Mouse (Mus musculus) liver, adult 2 months (tissue): ENCODE results near the gene Hist1h3e. TPM values are rescaled to one million over a fixed set of nuclear protein-coding genes. Genes with fewer than 3 reads are reported as not detected.
"Not testable (repeated sequence)": the region's sequence is repeated elsewhere in the genome, so short reads cannot be mapped to it uniquely, and the experiment has no call there.

Source experiments
- DNase-seq: peaks from one replicate; pipeline ENCODE4 v3.0.0-alpha.2; 2011; ENCODE audit warnings: low read depth, low spot score; ENCODE audit errors: extremely low read depth
- H3K27ac ChIP-seq: fragments of 200-500 bp; replicated peaks from 2 replicates; pipeline ENCODE4 v1.5.1; 2012; ENCODE audit warnings: low read depth, mild to moderate bottlenecking, control low read depth, inconsistent platforms, low read length; ENCODE audit not compliant: insufficient read depth
- H3K27me3 ChIP-seq: fragments of 200-500 bp; 2 replicates; pipeline ENCODE4 v1.6.1; 2012; ENCODE audit warnings: mild to moderate bottlenecking, moderate library complexity, low read length, inconsistent platforms; ENCODE audit not compliant: control insufficient read depth, insufficient read depth
- H3K36me3 ChIP-seq: fragments of 200-500 bp; 2 replicates; pipeline ENCODE4 v1.6.1; 2012; ENCODE audit warnings: low read length, inconsistent platforms; ENCODE audit not compliant: control insufficient read depth, insufficient read depth
- H3K4me1 ChIP-seq: fragments of 200-500 bp; 2 replicates; pipeline ENCODE4 v1.6.1; 2011; ENCODE audit warnings: low read length; ENCODE audit not compliant: control insufficient read depth, insufficient read depth
- H3K4me3 ChIP-seq: fragments of 200-500 bp; 2 replicates; pipeline ENCODE4 v1.5.1; 2011; ENCODE audit warnings: low read depth, mild to moderate bottlenecking, control low read depth, low read length, moderate library complexity; ENCODE audit not compliant: insufficient read depth
- H3K79me2 ChIP-seq: fragments of 200-500 bp; 2 replicates; pipeline ENCODE4 v1.6.1; 2012; ENCODE audit warnings: inconsistent platforms, mild to moderate bottlenecking, low read length, moderate library complexity; ENCODE audit not compliant: control insufficient read depth, insufficient read depth
- H3K9ac ChIP-seq: fragments of 200-500 bp; 2 replicates; pipeline ENCODE4 v1.6.1; 2012; ENCODE audit warnings: low read depth, mild to moderate bottlenecking, control low read depth, inconsistent platforms, low read length
- CTCF ChIP-seq: fragments of 200-500 bp; IDR thresholded peaks from 2 replicates; pipeline ENCODE4 v1.5.1; 2011; ENCODE audit warnings: low read depth, low read length, control low read depth
- POLR2A ChIP-seq: fragments of 200-500 bp; IDR thresholded peaks from 2 replicates; pipeline ENCODE4 v1.6.1; 2011; ENCODE audit warnings: low read length, control low read depth; ENCODE audit not compliant: insufficient read depth; ENCODE audit errors: extremely low read depth
- WGBS: fragments of 180-500 bp; shearing (Covaris S2); methylation state at CpG from one replicate; pipeline ENCODE4 v1.1.7; 2018; 5-methylcytosine and 5-hydroxymethylcytosine counted together
- polyA plus RNA-seq: library from polyadenylated mRNA; depleted of rRNA; stranded (reverse); fragments of >200 nt; gene quantifications from 2 replicates; pipeline ENCODE4 v1.2.3, GENCODE M21; 2012
- total RNA-seq: library from RNA; depleted of rRNA; stranded (reverse); fragments of >200 nt; gene quantifications from 2 replicates; pipeline ENCODE4 v1.2.3, GENCODE M21; 2014

The Hist1h3e gene
- total and polyA plus RNA-seq, 2 experiments, result 2.6 to 19.9 TPM

DNA sequence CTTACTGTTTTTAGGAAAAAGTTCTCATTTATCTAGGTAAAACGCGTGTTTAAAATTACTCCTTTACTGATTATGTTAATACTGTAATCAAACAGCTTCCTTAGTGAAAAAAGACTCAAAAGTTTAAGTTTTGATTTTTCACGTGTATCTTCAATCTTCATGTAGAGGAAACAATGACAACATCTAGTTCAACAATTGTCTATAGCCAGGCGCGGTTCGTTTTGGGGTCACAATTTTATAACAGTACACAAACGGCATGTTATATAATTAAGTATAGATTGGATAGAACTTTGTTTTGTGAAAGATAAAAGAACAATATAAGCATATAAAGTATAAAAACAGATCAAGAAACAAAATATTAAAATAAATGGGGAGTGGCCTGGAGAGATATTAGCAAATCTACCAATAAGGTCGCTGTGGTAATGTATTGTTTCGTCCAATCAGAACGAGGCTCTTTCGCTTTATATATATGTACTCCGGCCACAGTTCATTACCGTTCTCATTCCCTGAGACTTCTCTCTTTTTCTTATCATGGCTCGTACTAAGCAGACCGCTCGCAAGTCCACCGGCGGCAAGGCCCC, 13.2 kb upstream of the Hist1h3e start, which contains the start of gene Hist1h3d:
Hist1h3d (plus strand) TSS at position 493 of the 581 bp plus-strand sequence.
- Histone ChIP-seq H3K36me3 (no peaks in the 10 kb centered on the region), H3K79me2 (no peaks in the 10 kb centered on the region), H3K27me3 (no peaks in the 10 kb centered on the region), H3K4me1 (peaks cover 15% of the 10 kb centered on the region; the same call in 1 of the 2 replicates), H3K27ac (no peak within 1 kb of the TSS; the same call in 1 of the 2 replicates), H3K4me3 (peak within 1 kb of the TSS; percentile 50), H3K9ac (peak within 1 kb of the TSS; percentile 71)
- 3% methylated on average over 18 of the region's 18 CpGs for WGBS
- peak; percentile 69 for DNase-seq
- TF ChIP-seq POLR2A, result no peak
- TF ChIP-seq CTCF, result no peak

DNA sequence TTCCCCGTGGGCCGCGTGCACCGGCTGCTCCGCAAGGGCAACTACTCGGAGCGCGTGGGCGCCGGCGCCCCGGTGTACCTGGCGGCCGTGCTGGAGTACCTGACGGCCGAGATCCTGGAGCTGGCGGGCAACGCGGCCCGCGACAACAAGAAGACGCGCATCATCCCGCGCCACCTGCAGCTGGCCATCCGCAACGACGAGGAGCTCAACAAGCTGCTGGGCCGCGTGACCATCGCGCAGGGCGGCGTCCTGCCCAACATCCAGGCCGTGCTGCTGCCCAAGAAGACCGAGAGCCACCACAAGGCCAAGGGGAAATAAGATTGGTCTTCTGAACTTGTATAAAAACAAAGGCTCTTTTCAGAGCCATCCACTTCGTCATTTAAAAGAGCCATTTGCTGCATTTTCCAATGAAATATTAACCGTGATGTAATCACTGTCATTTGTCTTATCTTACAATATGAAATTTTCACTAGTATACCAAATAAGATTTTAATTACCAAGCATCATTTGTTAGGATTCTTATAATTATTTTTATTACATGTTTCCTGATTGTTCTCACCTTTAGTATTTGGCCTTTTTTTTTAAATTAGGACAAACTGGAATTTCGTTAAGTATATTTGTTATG, 12.5 kb upstream of the Hist1h3e start:
- not testable (repeated sequence) for DNase-seq, H3K9ac ChIP-seq, H3K79me2 ChIP-seq, H3K27me3 ChIP-seq, H3K36me3 ChIP-seq, H3K27ac ChIP-seq
- Histone ChIP-seq H3K4me1 (peaks cover 15% of the 10 kb centered on the region; the same call in 1 of the 2 replicates), H3K4me3 (0 out of 2 replicates have a peak overlapping the region, but pooled peaks have one; percentile 29)
- 7% methylated on average over 13 of the region's 39 CpGs for WGBS

DNA sequence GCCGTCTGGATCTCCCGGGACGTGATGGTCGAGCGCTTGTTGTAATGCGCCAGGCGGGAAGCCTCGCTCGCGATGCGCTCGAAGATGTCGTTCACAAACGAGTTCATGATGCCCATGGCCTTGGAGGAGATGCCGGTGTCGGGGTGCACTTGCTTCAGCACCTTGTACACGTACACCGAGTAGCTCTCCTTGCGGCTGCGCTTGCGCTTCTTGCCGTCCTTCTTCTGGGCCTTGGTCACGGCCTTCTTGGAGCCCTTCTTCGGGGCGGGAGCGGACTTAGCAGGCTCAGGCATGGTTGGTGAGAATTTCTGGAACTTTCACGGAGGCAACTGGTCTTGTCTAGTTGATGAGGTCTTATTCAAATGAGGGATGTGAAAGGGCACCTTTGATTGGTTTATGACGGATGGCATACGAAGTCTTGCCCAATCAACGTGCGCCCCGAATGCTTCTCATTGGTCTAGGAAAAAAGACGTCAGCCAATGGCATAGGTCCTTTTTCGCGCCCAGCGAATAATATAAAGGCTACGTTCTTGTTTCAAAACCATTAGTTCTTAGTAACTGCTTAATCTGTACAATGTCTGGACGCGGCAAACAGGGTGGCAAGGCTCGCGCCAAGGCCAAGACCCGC, 11.8 kb upstream of the Hist1h3e start, which contains the start of the genes Hist1h2bf and Hist1h2ad:
Hist1h2bf (minus strand) TSS at position 299 of the 627 bp plus-strand sequence.
Hist1h2ad (plus strand) TSS at position 484 of the 627 bp plus-strand sequence.
- peak; percentile 92 for DNase-seq
- H3K27me3 ChIP-seq, H3K79me2 ChIP-seq, H3K36me3 ChIP-seq: not testable (repeated sequence)
- 4% methylated on average over 42 of the region's 42 CpGs for WGBS
- Histone ChIP-seq H3K4me1 (peaks cover 15% of the 10 kb centered on the region; the same call in 1 of the 2 replicates), H3K4me3 (peak within 1 kb of the TSS; percentile 59; the same call in 1 of the 2 replicates), H3K27ac (peak within 1 kb of the TSS; percentile 41), H3K9ac (peak within 1 kb of the TSS; percentile 55; the same call in 1 of the 2 replicates)

DNA sequence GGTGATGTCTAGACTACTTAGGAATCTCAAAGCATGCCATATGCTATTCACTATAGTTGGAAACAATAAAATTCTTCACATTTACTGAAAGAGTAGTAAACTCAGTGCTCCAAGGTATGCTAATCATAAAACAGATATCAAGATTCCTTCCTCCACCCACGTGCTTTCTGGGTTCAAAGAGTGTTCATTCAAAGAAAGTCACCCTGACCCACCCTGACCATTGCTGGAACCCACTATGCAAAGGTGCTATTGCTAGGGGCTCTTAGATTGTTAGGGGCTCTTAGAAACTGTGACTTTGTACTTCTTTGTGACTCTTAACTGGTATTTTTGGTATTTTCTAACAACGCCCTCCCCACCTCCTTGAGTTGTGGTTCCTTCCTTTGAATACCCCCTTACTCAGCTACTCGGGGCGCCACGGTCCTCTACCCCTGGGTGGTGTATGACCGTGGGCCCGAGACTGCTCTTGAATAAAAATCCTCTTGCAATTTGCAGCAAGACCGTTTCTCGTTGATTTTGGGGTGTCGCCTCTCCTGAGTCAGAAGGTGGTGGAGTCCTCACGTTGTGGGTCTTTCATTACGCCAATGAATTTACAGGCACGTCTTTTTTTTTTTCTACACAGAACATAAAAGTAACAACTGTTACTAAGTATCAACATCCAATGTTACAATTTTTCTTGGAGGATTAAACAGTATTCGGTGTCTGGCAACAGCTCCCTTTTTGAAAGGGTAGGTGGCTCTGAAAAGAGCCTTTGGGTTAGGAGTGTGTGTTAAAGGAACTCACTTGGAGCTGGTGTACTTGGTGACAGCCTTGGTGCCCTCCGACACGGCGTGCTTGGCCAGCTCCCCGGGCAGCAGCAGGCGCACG, 11.1 kb upstream of the Hist1h3e start:
- peak overlapping the region; percentile 59; the same call in 1 of the 2 replicates for H3K4me3 ChIP-seq
- H3K9ac ChIP-seq, result peak overlapping the region; percentile 51; the same call in 1 of the 2 replicates
- H3K36me3 ChIP-seq, DNase-seq, H3K27me3 ChIP-seq, H3K27ac ChIP-seq, H3K79me2 ChIP-seq: not testable (repeated sequence)
- H3K4me1 ChIP-seq, result peaks cover 15% of the 10 kb centered on the region; the same call in 1 of the 2 replicates
- 24% methylated on average over 20 of the region's 20 CpGs for WGBS

DNA sequence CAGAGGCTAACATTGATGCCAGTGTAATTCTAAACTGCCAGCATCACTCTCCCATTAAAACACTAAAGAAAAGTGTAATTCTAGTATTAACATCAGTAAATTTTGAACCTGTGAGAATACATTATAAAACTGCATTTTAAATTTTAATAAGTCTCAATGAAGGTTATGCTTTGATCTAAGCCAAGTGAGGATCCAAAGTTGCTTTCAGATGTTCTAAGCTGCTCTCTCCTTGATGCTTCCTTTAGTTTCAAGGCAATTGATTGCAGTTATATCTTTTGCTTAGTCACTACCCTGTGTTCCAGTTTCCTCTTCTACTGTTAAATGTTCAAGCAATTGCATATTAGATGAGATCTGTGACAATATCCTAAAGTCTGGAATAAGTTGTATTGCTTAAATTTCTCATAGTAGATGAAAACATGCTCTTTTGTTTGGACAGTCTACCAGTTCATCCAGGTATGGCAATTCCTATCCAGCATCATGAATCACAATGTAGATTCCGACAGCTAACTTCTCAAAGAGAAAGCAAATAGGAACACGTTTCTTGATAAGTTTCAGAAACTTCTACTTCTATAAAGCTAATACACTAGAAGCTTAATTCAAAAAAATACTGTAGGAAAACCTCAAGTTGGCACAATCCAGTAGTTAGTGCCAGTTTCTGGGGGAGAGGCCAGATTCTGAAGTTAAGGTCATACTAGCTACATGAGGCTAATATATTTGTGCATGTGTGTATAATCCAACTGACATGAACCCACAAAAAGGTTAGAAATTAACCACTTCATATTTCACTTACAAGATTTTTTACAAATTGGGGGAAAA, 10.3 kb upstream of the Hist1h3e start:
- no peak overlapping the region for H3K9ac ChIP-seq
- H3K4me1 ChIP-seq, result peaks cover 15% of the 10 kb centered on the region; the same call in 1 of the 2 replicates
- TF ChIP-seq POLR2A (no peak), CTCF (no peak)
- WGBS, result 47% methylated on average over 2 of the region's 2 CpGs
- H3K4me3 ChIP-seq, result no peak overlapping the region; the same call in 1 of the 2 replicates
- DNase-seq, result no peak
- no peaks in the 10 kb centered on the region for H3K79me2 ChIP-seq
- no peaks in the 10 kb centered on the region for H3K36me3 ChIP-seq
- no peaks in the 10 kb centered on the region for H3K27me3 ChIP-seq
- no peak overlapping the region for H3K27ac ChIP-seq

DNA sequence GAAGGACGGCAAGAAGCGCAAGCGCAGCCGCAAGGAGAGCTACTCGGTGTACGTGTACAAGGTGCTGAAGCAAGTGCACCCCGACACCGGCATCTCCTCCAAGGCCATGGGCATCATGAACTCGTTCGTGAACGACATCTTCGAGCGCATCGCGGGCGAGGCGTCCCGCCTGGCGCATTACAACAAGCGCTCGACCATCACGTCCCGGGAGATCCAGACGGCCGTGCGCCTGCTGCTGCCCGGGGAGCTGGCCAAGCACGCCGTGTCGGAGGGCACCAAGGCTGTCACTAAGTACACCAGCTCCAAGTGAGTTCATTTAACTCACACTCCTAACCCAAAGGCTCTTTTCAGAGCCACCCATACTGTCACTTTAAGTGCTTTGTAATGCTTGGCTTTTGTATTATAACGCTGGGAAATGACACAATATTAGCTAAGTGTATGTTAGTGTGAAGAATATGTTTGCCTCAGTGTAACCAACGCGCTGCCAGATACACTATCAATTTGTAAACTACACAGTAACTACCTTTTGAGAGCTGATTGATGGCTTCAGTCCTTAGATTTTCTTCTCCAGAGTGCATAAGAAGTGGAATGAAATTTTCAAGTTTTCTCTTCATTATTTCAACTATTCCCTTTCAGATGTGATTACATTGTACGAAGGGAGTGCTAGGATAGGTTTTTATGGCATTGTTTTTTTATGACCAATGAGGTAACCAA, 9.5 kb upstream of the Hist1h3e start:
- peak overlapping the region; percentile 34; the same call in 1 of the 2 replicates for H3K9ac ChIP-seq

More for the DNA sequence above, 9.5 kb upstream of the Hist1h3e start:
- Histone ChIP-seq H3K27ac (peak overlapping the region; percentile 73), H3K4me3 (peak overlapping the region; percentile 58; the same call in 1 of the 2 replicates), H3K4me1 (peaks cover 15% of the 10 kb centered on the region; the same call in 1 of the 2 replicates)
- H3K36me3 ChIP-seq, H3K79me2 ChIP-seq, DNase-seq, H3K27me3 ChIP-seq: not testable (repeated sequence)
- under 1% methylated on average over 17 of the region's 34 CpGs for WGBS
